Mouse (Mus musculus): ENCODE results near the gene Tubb2a. TPM values are rescaled to one million over a fixed set of nuclear protein-coding genes. Genes with fewer than 3 reads are reported as not detected.

The Tubb2a gene
- polyA plus RNA-seq, 1 experiment from 2014 or later = 403 TPM

- H3K36me3 ChIP-seq (replicated peaks) = no peaks in the 10 kb centered on the region
- 65% methylated on average over 4 of the region's 4 CpGs for WGBS
- H3K4me1 ChIP-seq = 0 out of 2 replicates have a peak, but pooled peaks cover 7% of the 10 kb centered on the region
- no peak overlapping the region for H3K4me3 ChIP-seq (replicated peaks)
- no peak overlapping the region for H3K4me2 ChIP-seq
- no peaks in the 10 kb centered on the region for H3K27me3 ChIP-seq
- H3K9ac ChIP-seq = no peak overlapping the region
- no peak overlapping the region for H3K27ac ChIP-seq
- H3K9me3 ChIP-seq = no peaks in the 10 kb centered on the region
- no peak for ATAC-seq (ENCODE audit: low FRiP score)
These were observed 31.3 kb upstream of the Tubb2a start for GRCm38 (mm10) chr13:34109035-34109676.

GRCm38 (mm10) chr13:34106999-34107398 lies 29.2 kb upstream of the Tubb2a start:
- ATAC-seq (ENCODE audit: low FRiP score) = no peak
- 98% methylated on average over 1 of the region's 1 CpGs for WGBS
- no peaks in the 10 kb centered on the region for H3K36me3 ChIP-seq (replicated peaks)

GRCm38 (mm10) chr13:34106256-34106655 lies 28.4 kb upstream of the Tubb2a start:
- 93% methylated on average over 2 of the region's 2 CpGs for WGBS
- H3K27me3 ChIP-seq = no peaks in the 10 kb centered on the region
- no peak overlapping the region for H3K4me3 ChIP-seq (replicated peaks)
- H3K4me1 ChIP-seq = 0 out of 2 replicates have a peak, but pooled peaks cover 7% of the 10 kb centered on the region
- ATAC-seq (ENCODE audit: low FRiP score) = no peak
- no peak overlapping the region for H3K4me2 ChIP-seq
- no peak overlapping the region for H3K27ac ChIP-seq
- no peaks in the 10 kb centered on the region for H3K36me3 ChIP-seq (replicated peaks)
- no peak overlapping the region for H3K9ac ChIP-seq
- H3K9me3 ChIP-seq = no peaks in the 10 kb centered on the region

More at GRCm38 (mm10) chr13:34106999-34107398, 29.2 kb upstream of the Tubb2a start:
- Histone ChIP-seq H3K4me2 (no peak overlapping the region), H3K4me3 (replicated peaks) (no peak overlapping the region), H3K27me3 (no peaks in the 10 kb centered on the region), H3K9me3 (no peaks in the 10 kb centered on the region), H3K9ac (no peak overlapping the region), H3K4me1 (0 out of 2 replicates have a peak, but pooled peaks cover 7% of the 10 kb centered on the region), H3K27ac (no peak overlapping the region)

GRCm38 (mm10) chr13:34105364-34105763 lies 27.6 kb upstream of the Tubb2a start:
- WGBS = 79% methylated on average over 1 of the region's 1 CpGs
- Histone ChIP-seq H3K4me1 (0 out of 2 replicates have a peak, but pooled peaks cover 7% of the 10 kb centered on the region), H3K4me3 (replicated peaks) (no peak overlapping the region), H3K4me2 (no peak overlapping the region), H3K36me3 (replicated peaks) (no peaks in the 10 kb centered on the region), H3K27ac (no peak overlapping the region), H3K27me3 (no peaks in the 10 kb centered on the region), H3K9me3 (no peaks in the 10 kb centered on the region), H3K9ac (no peak overlapping the region)
- no peak for ATAC-seq (ENCODE audit: low FRiP score)

- Histone ChIP-seq H3K9ac (no peak overlapping the region), H3K27me3 (no peaks in the 10 kb centered on the region), H3K4me3 (replicated peaks) (no peak overlapping the region), H3K4me1 (peaks cover 3% of the 10 kb centered on the region), H3K27ac (no peak overlapping the region), H3K9me3 (no peaks in the 10 kb centered on the region), H3K4me2 (no peak overlapping the region), H3K36me3 (replicated peaks) (no peaks in the 10 kb centered on the region)
- 70% methylated on average over 9 of the region's 9 CpGs for WGBS
- ATAC-seq (ENCODE audit: low FRiP score) = no peak
These were observed 24.1 kb upstream of the Tubb2a start for GRCm38 (mm10) chr13:34101908-34102307.

GRCm38 (mm10) chr13:34101247-34101646 lies 23.4 kb upstream of the Tubb2a start:
- Histone ChIP-seq H3K4me2 (no peak overlapping the region), H3K4me3 (replicated peaks) (no peak overlapping the region), H3K27ac (no peak overlapping the region), H3K9me3 (no peaks in the 10 kb centered on the region), H3K36me3 (replicated peaks) (no peaks in the 10 kb centered on the region), H3K27me3 (no peaks in the 10 kb centered on the region), H3K9ac (no peak overlapping the region), H3K4me1 (peaks cover 10% of the 10 kb centered on the region)
- no peak for ATAC-seq (ENCODE audit: low FRiP score)
- 92% methylated on average over 10 of the region's 10 CpGs for WGBS

- Histone ChIP-seq H3K4me1 (peaks cover 15% of the 10 kb centered on the region), H3K27me3 (no peaks in the 10 kb centered on the region), H3K27ac (no peak overlapping the region), H3K4me2 (no peak overlapping the region), H3K36me3 (replicated peaks) (no peaks in the 10 kb centered on the region), H3K9me3 (no peaks in the 10 kb centered on the region), H3K9ac (no peak overlapping the region), H3K4me3 (replicated peaks) (no peak overlapping the region)
- ATAC-seq (ENCODE audit: low FRiP score) = no peak
- WGBS = 90% methylated on average over 3 of the region's 3 CpGs
These were observed 22.9 kb upstream of the Tubb2a start for GRCm38 (mm10) chr13:34100733-34101132.

- no peaks in the 10 kb centered on the region for H3K9me3 ChIP-seq
- no peak overlapping the region for H3K9ac ChIP-seq
- no peaks in the 10 kb centered on the region for H3K27me3 ChIP-seq
- ATAC-seq (ENCODE audit: low FRiP score) = no peak
- peaks cover 24% of the 10 kb centered on the region for H3K4me1 ChIP-seq
- H3K36me3 ChIP-seq (replicated peaks) = no peaks in the 10 kb centered on the region
- peak overlapping the region; percentile 84 for H3K27ac ChIP-seq
- 69% methylated on average over 3 of the region's 3 CpGs for WGBS
- no peak overlapping the region for H3K4me3 ChIP-seq (replicated peaks)
- no peak overlapping the region for H3K4me2 ChIP-seq
These were observed 19.3 kb upstream of the Tubb2a start for GRCm38 (mm10) chr13:34097086-34097485.

GRCm38 (mm10) chr13:34096455-34096854 lies 18.6 kb upstream of the Tubb2a start:
- Histone ChIP-seq H3K4me2 (peak overlapping the region; percentile 28; the same call in 1 of the 2 replicates), H3K9me3 (no peaks in the 10 kb centered on the region), H3K36me3 (replicated peaks) (no peaks in the 10 kb centered on the region), H3K27me3 (no peaks in the 10 kb centered on the region), H3K4me3 (replicated peaks) (no peak overlapping the region), H3K4me1 (peaks cover 24% of the 10 kb centered on the region), H3K27ac (peak overlapping the region; percentile 84), H3K9ac (no peak overlapping the region)
- ATAC-seq (ENCODE audit: low FRiP score) = peak; percentile 75
- WGBS = 51% methylated on average over 4 of the region's 4 CpGs

GRCm38 (mm10) chr13:34095542-34096435 lies 18.0 kb upstream of the Tubb2a start:
- peak overlapping the region; percentile 84 for H3K27ac ChIP-seq
- no peaks in the 10 kb centered on the region for H3K9me3 ChIP-seq
- H3K4me2 ChIP-seq = peak overlapping the region; percentile 28
- no peaks in the 10 kb centered on the region for H3K27me3 ChIP-seq
- peaks cover 24% of the 10 kb centered on the region for H3K4me1 ChIP-seq
- ATAC-seq (ENCODE audit: low FRiP score) = peak; percentile 97
- no peak overlapping the region for H3K9ac ChIP-seq
- H3K36me3 ChIP-seq (replicated peaks) = no peaks in the 10 kb centered on the region
- WGBS = 22% methylated on average over 5 of the region's 7 CpGs
- H3K4me3 ChIP-seq (replicated peaks) = no peak overlapping the region

GRCm38 (mm10) chr13:34089358-34089757 lies 11.6 kb upstream of the Tubb2a start:
- H3K27me3 ChIP-seq = no peaks in the 10 kb centered on the region
- H3K9ac ChIP-seq = no peak overlapping the region
- H3K4me2 ChIP-seq = no peak overlapping the region
- whole genome bisulfite sequencing = 47% methylated on average over 3 of the region's 3 CpGs
- peak overlapping the region; percentile 86 for H3K27ac ChIP-seq
- H3K4me1 ChIP-seq = peaks cover 26% of the 10 kb centered on the region
- H3K9me3 ChIP-seq = no peaks in the 10 kb centered on the region
- no peaks in the 10 kb centered on the region for H3K36me3 ChIP-seq (replicated peaks)
- no peak for ATAC-seq (ENCODE audit: low FRiP score)
- H3K4me3 ChIP-seq (replicated peaks) = no peak overlapping the region

GRCm38 (mm10) chr13:34088871-34089288 lies 11.1 kb upstream of the Tubb2a start:
- H3K27ac ChIP-seq = peak overlapping the region; percentile 86
- H3K27me3 ChIP-seq = no peaks in the 10 kb centered on the region
- 46% methylated on average over 7 of the region's 7 CpGs for WGBS
- no peak overlapping the region for H3K4me2 ChIP-seq
- H3K9me3 ChIP-seq = no peaks in the 10 kb centered on the region
- peaks cover 26% of the 10 kb centered on the region for H3K4me1 ChIP-seq
- no peaks in the 10 kb centered on the region for H3K36me3 ChIP-seq (replicated peaks)
- H3K4me3 ChIP-seq (replicated peaks) = no peak overlapping the region
- H3K9ac ChIP-seq = no peak overlapping the region
- peak; percentile 87 for ATAC-seq (ENCODE audit: low FRiP score)
